Mouse (Mus musculus) E14TG2a.4 (cell line): ENCODE data around the gene Sh3bp1.

Experiments used
- CTCF ChIP-seq: conservative IDR thresholded peaks from 2 replicates; pipeline ENCODE4 v1.5.1; 2014; ENCODE audit warnings: low read length
- NANOG ChIP-seq: IDR thresholded peaks from 2 replicates; pipeline ENCODE4 v1.6.1; 2014; ENCODE audit warnings: borderline replicate concordance, low read length, mixed read lengths
- POU5F1 ChIP-seq: IDR thresholded peaks from 2 replicates; pipeline ENCODE4 v1.6.1; 2014; ENCODE audit warnings: low read length, borderline replicate concordance

DNA sequence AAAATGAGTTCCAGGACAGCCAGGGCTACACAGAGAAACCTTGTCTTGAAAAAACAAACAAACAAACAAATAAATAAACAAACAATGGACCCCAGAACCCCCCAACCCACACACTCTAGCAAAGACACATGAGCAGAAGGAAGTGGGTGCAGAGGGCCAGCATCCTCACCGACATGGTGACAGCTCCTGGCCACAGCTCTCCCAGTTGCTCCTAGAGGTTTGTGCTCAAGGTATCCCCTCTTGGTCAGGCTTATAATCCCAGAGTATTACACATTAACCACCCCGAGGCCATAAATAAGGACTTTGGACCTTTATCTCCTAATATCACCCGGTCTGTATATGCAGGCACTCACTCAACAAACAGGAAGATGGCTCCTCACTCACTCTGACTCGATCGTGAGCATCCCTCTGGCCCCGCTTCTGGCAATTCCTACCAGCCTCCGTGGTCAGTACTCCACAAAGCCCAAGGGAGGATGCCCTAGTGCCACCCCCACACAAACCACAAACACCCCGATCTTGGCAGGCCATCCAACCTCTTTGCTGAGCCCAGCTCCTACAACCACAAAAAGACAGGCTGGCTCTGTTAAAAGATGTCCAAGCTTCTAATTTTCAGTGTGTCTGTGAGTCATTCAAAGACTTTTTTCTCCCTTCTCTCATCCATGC lies 44.1 kb upstream of the Sh3bp1 start, which contains the start of gene Lgals2:
- TF ChIP-seq CTCF (no peak), NANOG (no peak), POU5F1 (no peak)
